Mouse (Mus musculus): ENCODE results near the gene Phldb3. TPM values are rescaled to one million over a fixed set of nuclear protein-coding genes. Genes with fewer than 3 reads are reported as not detected.

Gene Phldb3
- polyA plus RNA-seq, 1 experiment from 2014 or later, result not detected

- Histone ChIP-seq H3K9me3 (no peaks in the 10 kb centered on the region), H3K4me1 (peaks cover 11% of the 10 kb centered on the region), H3K27me3 (replicated peaks) (peaks cover 88% of the 10 kb centered on the region), H3K4me2 (peak overlapping the region; percentile 75), H3K9ac (peak overlapping the region; percentile 56; the same call in 1 of the 2 replicates), H3K4me3 (peak overlapping the region; percentile 48), H3K27ac (replicated peaks) (no peak overlapping the region), H3K36me3 (no peaks in the 10 kb centered on the region)
- 4% methylated on average over 35 of the region's 35 CpGs for WGBS
- peak; percentile 19; the same call in 1 of the 2 replicates for ATAC-seq (ENCODE audit: extremely low read depth, insufficient number of reproducible peaks, low FRiP score, low TSS enrichment)
These were observed 27.7 kb downstream of the Phldb3 start for GRCm38 (mm10) chr7:24638026-24638856.

- Histone ChIP-seq H3K4me3 (no peak overlapping the region), H3K4me2 (no peak overlapping the region), H3K9me3 (no peaks in the 10 kb centered on the region), H3K27me3 (replicated peaks) (peaks cover 91% of the 10 kb centered on the region), H3K9ac (no peak overlapping the region), H3K4me1 (peaks cover 11% of the 10 kb centered on the region), H3K27ac (replicated peaks) (no peak overlapping the region), H3K36me3 (no peaks in the 10 kb centered on the region)
- no peak for ATAC-seq (ENCODE audit: extremely low read depth, insufficient number of reproducible peaks, low FRiP score, low TSS enrichment)
- 59% methylated on average over 13 of the region's 13 CpGs for WGBS
These were observed 29.9 kb downstream of the Phldb3 start for GRCm38 (mm10) chr7:24640450-24640849.

- WGBS, result 9% methylated on average over 9 of the region's 9 CpGs
- no peak overlapping the region for H3K4me2 ChIP-seq
- peaks cover 79% of the 10 kb centered on the region for H3K27me3 ChIP-seq (replicated peaks)
- no peak overlapping the region for H3K27ac ChIP-seq (replicated peaks)
- no peak overlapping the region for H3K9ac ChIP-seq
- H3K4me3 ChIP-seq, result no peak overlapping the region
- peaks cover 10% of the 10 kb centered on the region for H3K4me1 ChIP-seq
- H3K36me3 ChIP-seq, result no peaks in the 10 kb centered on the region
- no peaks in the 10 kb centered on the region for H3K9me3 ChIP-seq
- ATAC-seq (ENCODE audit: extremely low read depth, insufficient number of reproducible peaks, low FRiP score, low TSS enrichment), result no peak
These were observed 31.9 kb downstream of the Phldb3 start for GRCm38 (mm10) chr7:24642491-24642890.

- Histone ChIP-seq H3K36me3 (no peaks in the 10 kb centered on the region), H3K9me3 (no peaks in the 10 kb centered on the region), H3K27ac (replicated peaks) (no peak overlapping the region), H3K4me3 (no peak overlapping the region), H3K27me3 (replicated peaks) (peaks cover 59% of the 10 kb centered on the region), H3K4me1 (no peaks in the 10 kb centered on the region), H3K4me2 (no peak overlapping the region), H3K9ac (no peak overlapping the region)
- 78% methylated on average over 6 of the region's 6 CpGs for WGBS
- ATAC-seq (ENCODE audit: extremely low read depth, insufficient number of reproducible peaks, low FRiP score, low TSS enrichment), result no peak
These were observed 33.9 kb downstream of the Phldb3 start for GRCm38 (mm10) chr7:24644492-24644891.

GRCm38 (mm10) chr7:24644996-24645395 lies 34.4 kb downstream of the Phldb3 start:
- no peak overlapping the region for H3K9ac ChIP-seq
- no peak overlapping the region for H3K4me3 ChIP-seq
- WGBS, result 68% methylated on average over 7 of the region's 7 CpGs
- H3K27me3 ChIP-seq (replicated peaks), result peaks cover 54% of the 10 kb centered on the region
- no peaks in the 10 kb centered on the region for H3K36me3 ChIP-seq
- no peak for ATAC-seq (ENCODE audit: extremely low read depth, insufficient number of reproducible peaks, low FRiP score, low TSS enrichment)
- H3K27ac ChIP-seq (replicated peaks), result no peak overlapping the region
- no peaks in the 10 kb centered on the region for H3K4me1 ChIP-seq
- no peaks in the 10 kb centered on the region for H3K9me3 ChIP-seq
- H3K4me2 ChIP-seq, result no peak overlapping the region

GRCm38 (mm10) chr7:24646486-24646885 lies 35.9 kb downstream of the Phldb3 start:
- no peak for ATAC-seq (ENCODE audit: extremely low read depth, insufficient number of reproducible peaks, low FRiP score, low TSS enrichment)
- peaks cover 39% of the 10 kb centered on the region for H3K27me3 ChIP-seq (replicated peaks)

GRCm38 (mm10) chr7:24653681-24654080 lies 43.1 kb downstream of the Phldb3 start:
- Histone ChIP-seq H3K4me1 (no peaks in the 10 kb centered on the region), H3K4me2 (no peak overlapping the region), H3K4me3 (no peak overlapping the region), H3K9ac (no peak overlapping the region), H3K27me3 (replicated peaks) (no peaks in the 10 kb centered on the region), H3K36me3 (no peaks in the 10 kb centered on the region), H3K9me3 (no peaks in the 10 kb centered on the region), H3K27ac (replicated peaks) (no peak overlapping the region)
- WGBS, result 19% methylated on average over 7 of the region's 7 CpGs
- ATAC-seq (ENCODE audit: extremely low read depth, insufficient number of reproducible peaks, low FRiP score, low TSS enrichment), result no peak

More at GRCm38 (mm10) chr7:24646486-24646885, 35.9 kb downstream of the Phldb3 start:
- H3K4me1 ChIP-seq, result no peaks in the 10 kb centered on the region
- no peak overlapping the region for H3K9ac ChIP-seq
- no peak overlapping the region for H3K4me2 ChIP-seq
- H3K4me3 ChIP-seq, result no peak overlapping the region
- no peaks in the 10 kb centered on the region for H3K9me3 ChIP-seq
- WGBS, result 68% methylated on average over 7 of the region's 7 CpGs
- no peaks in the 10 kb centered on the region for H3K36me3 ChIP-seq
- no peak overlapping the region for H3K27ac ChIP-seq (replicated peaks)

- Histone ChIP-seq H3K4me3 (no peak overlapping the region), H3K9me3 (no peaks in the 10 kb centered on the region), H3K4me1 (no peaks in the 10 kb centered on the region), H3K27ac (replicated peaks) (no peak overlapping the region), H3K27me3 (replicated peaks) (no peaks in the 10 kb centered on the region), H3K36me3 (no peaks in the 10 kb centered on the region), H3K4me2 (no peak overlapping the region), H3K9ac (no peak overlapping the region)
- no peak for ATAC-seq (ENCODE audit: extremely low read depth, insufficient number of reproducible peaks, low FRiP score, low TSS enrichment)
- 43% methylated on average over 12 of the region's 12 CpGs for WGBS
These were observed 49.3 kb downstream of the Phldb3 start for GRCm38 (mm10) chr7:24659737-24660357.

- Histone ChIP-seq H3K4me3 (no peak overlapping the region), H3K4me1 (no peaks in the 10 kb centered on the region), H3K36me3 (no peaks in the 10 kb centered on the region), H3K27me3 (replicated peaks) (no peaks in the 10 kb centered on the region), H3K9ac (no peak overlapping the region), H3K27ac (replicated peaks) (no peak overlapping the region), H3K4me2 (no peak overlapping the region), H3K9me3 (no peaks in the 10 kb centered on the region)
- 57% methylated on average over 17 of the region's 17 CpGs for WGBS
- ATAC-seq (ENCODE audit: extremely low read depth, insufficient number of reproducible peaks, low FRiP score, low TSS enrichment), result no peak
These were observed 50.7 kb downstream of the Phldb3 start for GRCm38 (mm10) chr7:24661118-24661904.

- Histone ChIP-seq H3K4me1 (no peaks in the 10 kb centered on the region), H3K27ac (replicated peaks) (no peak overlapping the region), H3K9me3 (no peaks in the 10 kb centered on the region), H3K9ac (no peak overlapping the region), H3K27me3 (replicated peaks) (no peaks in the 10 kb centered on the region), H3K36me3 (no peaks in the 10 kb centered on the region), H3K4me3 (no peak overlapping the region), H3K4me2 (no peak overlapping the region)
- 12% methylated on average over 8 of the region's 8 CpGs for WGBS
- no peak for ATAC-seq (ENCODE audit: extremely low read depth, insufficient number of reproducible peaks, low FRiP score, low TSS enrichment)
These were observed 52.0 kb downstream of the Phldb3 start for GRCm38 (mm10) chr7:24662575-24662974.

GRCm38 (mm10) chr7:24664301-24664700 lies 53.7 kb downstream of the Phldb3 start:
- Histone ChIP-seq H3K36me3 (no peaks in the 10 kb centered on the region), H3K4me2 (no peak overlapping the region), H3K4me3 (no peak overlapping the region), H3K9ac (no peak overlapping the region), H3K4me1 (no peaks in the 10 kb centered on the region), H3K27me3 (replicated peaks) (no peaks in the 10 kb centered on the region; the same call in 1 of the 2 replicates), H3K27ac (replicated peaks) (no peak overlapping the region), H3K9me3 (no peaks in the 10 kb centered on the region)
- 41% methylated on average over 8 of the region's 8 CpGs for WGBS
- no peak for ATAC-seq (ENCODE audit: extremely low read depth, insufficient number of reproducible peaks, low FRiP score, low TSS enrichment)

Measured in heart, embryonic 13.5 days (tissue).